Mouse (Mus musculus) intestine, postnatal 0 days (tissue): ENCODE measurements around the gene Isca2. TPM values are rescaled to one million over a fixed set of nuclear protein-coding genes. Genes with fewer than 3 reads are reported as not detected.

Source experiments
- ATAC-seq: fragments of 200-750 bp; cut with Nextera tagmentation; 2 replicates; pipeline ENCODE4 v1.8.0; 2017; ENCODE audit warnings: mild to moderate bottlenecking, moderate TSS enrichment, moderate library complexity
- H3K27ac ChIP-seq: fragments of 300-500 bp; sonication (generic); 2 replicates; pipeline ENCODE4 v1.5.1; 2014; ENCODE audit warnings: mild to moderate bottlenecking, low read depth, low read length, moderate library complexity
- H3K27me3 ChIP-seq: fragments of 300-500 bp; sonication (generic); replicated peaks from 2 replicates; pipeline ENCODE4 v1.6.1; 2014; ENCODE audit warnings: low read length, mixed read lengths; ENCODE audit not compliant: control insufficient read depth, insufficient read depth
- H3K36me3 ChIP-seq: fragments of 300-500 bp; sonication (generic); 2 replicates; pipeline ENCODE4 v1.6.1; 2014; ENCODE audit warnings: mild to moderate bottlenecking, moderate library complexity; ENCODE audit not compliant: control insufficient read depth, insufficient read depth
- H3K4me1 ChIP-seq: fragments of 300-500 bp; sonication (generic); replicated peaks from 2 replicates; pipeline ENCODE4 v1.6.1; 2014; ENCODE audit warnings: antibody characterized with exemption, low read length, mixed read lengths; ENCODE audit not compliant: control insufficient read depth, insufficient read depth
- H3K4me2 ChIP-seq: fragments of 300-500 bp; sonication (generic); replicated peaks from 2 replicates; pipeline ENCODE4 v1.6.1; 2014; ENCODE audit warnings: low read depth, mild to moderate bottlenecking, moderate library complexity
- H3K4me3 ChIP-seq: fragments of 300-500 bp; sonication (generic); 2 replicates; pipeline ENCODE4 v1.5.1; 2014; ENCODE audit warnings: low read depth, low read length
- H3K9ac ChIP-seq: fragments of 300-500 bp; sonication (generic); 2 replicates; pipeline ENCODE4 v1.6.1; 2014; ENCODE audit warnings: mild to moderate bottlenecking, low read depth, low read length
- H3K9me3 ChIP-seq: fragments of 300-500 bp; sonication (generic); 2 replicates; pipeline ENCODE4 v1.6.1; 2016; ENCODE audit warnings: mixed run types; ENCODE audit not compliant: control insufficient read depth
- CTCF ChIP-seq: sonication (generic); IDR thresholded peaks from 2 replicates; pipeline ENCODE4 v1.5.1; 2016; ENCODE audit warnings: low read depth, mild to moderate bottlenecking, control low read depth, antibody characterized with exemption, moderate library complexity
- WGBS: fragments of 180-500 bp; shearing (Covaris S2); extraction: QIAGEN DNeasy Blood & Tissue Kit; methylation state at CpG from one replicate; pipeline ENCODE4 v1.1.7; 2014; 5-methylcytosine and 5-hydroxymethylcytosine counted together
- polyA plus RNA-seq: library from polyadenylated mRNA; unstranded; fragments of >200 nt; fragmentation: Nextera tagmentation; extraction: Ambion mirVana; gene quantifications from 2 replicates; pipeline ENCODE4 v1.2.1, GENCODE M21; 2015

Isca2 gene
- polyA plus RNA-seq, 1 experiment from 2014 or later, result 119 TPM

DNA sequence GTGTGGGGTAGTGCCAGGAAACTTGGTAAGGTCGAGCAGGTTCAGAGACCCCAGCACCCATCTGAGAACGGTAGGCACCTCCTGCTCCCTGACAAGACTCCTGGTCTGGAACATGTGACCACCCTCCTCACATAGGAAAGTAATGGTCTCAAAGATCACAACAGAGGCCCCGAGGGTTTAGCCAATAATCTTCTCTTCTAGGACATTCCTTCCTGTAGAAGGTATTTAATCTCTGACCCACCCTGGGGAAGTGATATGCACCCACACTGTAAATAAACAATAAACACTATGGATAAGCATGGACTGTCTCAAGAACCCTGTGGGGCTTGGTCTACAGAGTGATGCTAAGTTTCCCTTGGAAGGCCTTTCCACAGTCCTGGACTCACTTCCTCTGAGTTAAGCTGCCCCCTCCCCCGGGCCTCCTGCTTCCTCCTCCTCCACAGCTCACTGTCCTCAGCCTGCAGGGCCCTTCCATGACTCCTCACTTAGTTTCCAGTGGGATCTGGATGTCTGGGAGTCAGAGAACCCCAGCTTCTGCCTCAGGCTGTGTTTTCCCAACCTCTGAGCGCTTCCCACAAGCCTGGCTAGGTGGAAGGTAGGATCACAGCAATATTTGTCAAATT, 6.8 kb upstream of the Isca2 start:
- Histone ChIP-seq H3K4me1 (no peaks in the 10 kb centered on the region), H3K9ac (no peak overlapping the region), H3K27ac (peak overlapping the region; percentile 28; the same call in 1 of the 2 replicates), H3K27me3 (no peaks in the 10 kb centered on the region), H3K4me3 (no peak overlapping the region), H3K4me2 (peak overlapping the region; percentile 21; the same call in 1 of the 2 replicates), H3K9me3 (no peaks in the 10 kb centered on the region), H3K36me3 (peaks cover 40% of the 10 kb centered on the region)
- ATAC-seq, result peak; percentile 77
- TF ChIP-seq CTCF, result no peak
- 56% methylated on average over 5 of the region's 5 CpGs for WGBS

GRCm38 (mm10) chr12:84767510-84767909, 5.5 kb upstream of the Isca2 start:
- ATAC-seq, result no peak
- H3K4me3 ChIP-seq, result no peak overlapping the region
- peaks cover 40% of the 10 kb centered on the region for H3K36me3 ChIP-seq
- H3K9ac ChIP-seq, result no peak overlapping the region
- H3K27me3 ChIP-seq, result no peaks in the 10 kb centered on the region
- H3K4me1 ChIP-seq, result peaks cover 3% of the 10 kb centered on the region; the same call in 1 of the 2 replicates
- no peak overlapping the region for H3K4me2 ChIP-seq
- no peaks in the 10 kb centered on the region for H3K9me3 ChIP-seq
- TF ChIP-seq CTCF, result no peak
- no peak overlapping the region for H3K27ac ChIP-seq
- WGBS, result 66% methylated on average over 6 of the region's 6 CpGs

DNA sequence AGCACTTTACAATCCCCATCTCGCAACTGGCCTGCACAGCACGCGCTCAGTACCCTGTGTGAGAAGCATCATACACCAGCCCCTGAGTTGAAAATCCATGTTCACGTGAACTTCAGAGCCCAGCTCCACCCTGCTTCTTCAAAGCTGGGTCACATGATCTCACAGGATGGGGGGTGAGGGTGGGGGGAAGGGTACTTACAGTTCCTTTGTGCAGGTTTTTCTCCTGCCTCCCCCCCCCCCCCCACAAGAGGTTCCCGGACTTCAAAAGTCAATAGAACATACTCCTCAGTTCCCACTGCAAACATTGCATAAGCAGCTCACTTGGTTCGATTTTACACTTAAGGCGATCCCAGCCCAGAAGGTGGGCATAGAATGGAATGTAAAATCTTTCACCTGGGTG, 3.4 kb upstream of the Isca2 start:
- Histone ChIP-seq H3K4me2 (no peak overlapping the region), H3K9me3 (no peaks in the 10 kb centered on the region), H3K4me3 (no peak overlapping the region), H3K9ac (no peak overlapping the region), H3K36me3 (peaks cover 22% of the 10 kb centered on the region), H3K27ac (no peak overlapping the region), H3K4me1 (peaks cover 3% of the 10 kb centered on the region; the same call in 1 of the 2 replicates), H3K27me3 (no peaks in the 10 kb centered on the region)
- WGBS, result 46% methylated on average over 7 of the region's 7 CpGs
- TF ChIP-seq CTCF, result no peak
- no peak for ATAC-seq

- H3K4me1 ChIP-seq, result peaks cover 3% of the 10 kb centered on the region; the same call in 1 of the 2 replicates
- peak overlapping the region; percentile 93 for H3K27ac ChIP-seq
- peaks cover 15% of the 10 kb centered on the region for H3K36me3 ChIP-seq
- under 1% methylated on average over 10 of the region's 10 CpGs for WGBS
- no peak for TF ChIP-seq CTCF
- peak overlapping the region; percentile 54 for H3K4me3 ChIP-seq
- peak overlapping the region; percentile 77 for H3K9ac ChIP-seq
- no peaks in the 10 kb centered on the region for H3K9me3 ChIP-seq
- no peaks in the 10 kb centered on the region for H3K27me3 ChIP-seq
- peak overlapping the region; percentile 78 for H3K4me2 ChIP-seq
- ATAC-seq, result no peak
These were observed 1.0 kb upstream of the Isca2 start for GRCm38 (mm10) chr12:84771981-84772520.

GRCm38 (mm10) chr12:84773476-84773875, 425 bp downstream of the Isca2 start:
- Histone ChIP-seq H3K27ac (peak overlapping the region; percentile 42; the same call in 1 of the 2 replicates), H3K9ac (peak overlapping the region; percentile 57), H3K9me3 (no peaks in the 10 kb centered on the region), H3K4me2 (peak overlapping the region; percentile 85), H3K4me3 (peak overlapping the region; percentile 54), H3K27me3 (no peaks in the 10 kb centered on the region), H3K36me3 (peaks cover 12% of the 10 kb centered on the region; the same call in 1 of the 2 replicates), H3K4me1 (peaks cover 3% of the 10 kb centered on the region; the same call in 1 of the 2 replicates)
- under 1% methylated on average over 20 of the region's 20 CpGs for WGBS
- ATAC-seq, result 0 out of 2 replicates have a peak, but pooled peaks have one; percentile 2
- TF ChIP-seq CTCF, result no peak

- 75% methylated on average over 6 of the region's 6 CpGs for WGBS
- no peak overlapping the region for H3K4me3 ChIP-seq
- no peak for TF ChIP-seq CTCF
- ATAC-seq, result no peak
- no peak overlapping the region for H3K4me2 ChIP-seq
- no peaks in the 10 kb centered on the region for H3K27me3 ChIP-seq
- peaks cover 3% of the 10 kb centered on the region; the same call in 1 of the 2 replicates for H3K4me1 ChIP-seq
- no peak overlapping the region for H3K27ac ChIP-seq
- H3K36me3 ChIP-seq, result 0 out of 2 replicates have a peak, but pooled peaks cover 8% of the 10 kb centered on the region
- no peak overlapping the region for H3K9ac ChIP-seq
- H3K9me3 ChIP-seq, result no peaks in the 10 kb centered on the region
These were observed 1.3 kb downstream of the Isca2 start for GRCm38 (mm10) chr12:84774376-84774775.
